Mouse (Mus musculus) heart, postnatal 36 days (tissue): ENCODE results near the gene Calr3. TPM values are rescaled to one million over a fixed set of nuclear protein-coding genes. Genes with fewer than 3 reads are reported as not detected.

Experiments used
- DNase-seq, 2 experiments: peaks; one replicate each; pipeline ENCODE4 v3.0.0; 2021 to 2022
- intact Hi-C: fragments of 180-260 bp; cut with DNase I; formaldehyde crosslinking; loops from one replicate; pipeline ENCODE4 v1.15.1; 2025
- total RNA-seq, 2 experiments: library from RNA; stranded (reverse); gene quantifications; 2 replicates each; pipeline ENCODE4 v1.2.3; 2021

Gene Calr3
- total RNA-seq, 2 experiments from 2014 or later = 17.1 to 22.0 TPM

DNA sequence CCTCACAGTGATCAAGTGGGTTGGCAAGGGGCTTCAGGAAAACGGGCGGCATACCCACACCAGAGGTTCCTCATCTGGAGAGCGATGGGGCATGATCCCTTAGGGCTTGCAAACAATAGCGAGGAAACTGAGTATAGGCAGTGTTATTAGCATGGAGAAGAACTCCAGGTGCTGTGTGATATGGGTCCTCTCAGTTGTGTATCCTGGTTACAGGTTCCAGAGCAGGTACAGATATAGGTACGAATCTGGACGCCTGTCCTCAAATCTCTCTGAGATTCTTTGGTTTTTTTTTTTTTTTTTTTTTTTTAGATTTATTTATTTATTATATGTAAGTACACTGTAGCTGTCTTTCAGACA lies 302 bp upstream of the Calr3 start:
- no peak for DNase-seq
- intact Hi-C loops = no loop called here

DNA sequence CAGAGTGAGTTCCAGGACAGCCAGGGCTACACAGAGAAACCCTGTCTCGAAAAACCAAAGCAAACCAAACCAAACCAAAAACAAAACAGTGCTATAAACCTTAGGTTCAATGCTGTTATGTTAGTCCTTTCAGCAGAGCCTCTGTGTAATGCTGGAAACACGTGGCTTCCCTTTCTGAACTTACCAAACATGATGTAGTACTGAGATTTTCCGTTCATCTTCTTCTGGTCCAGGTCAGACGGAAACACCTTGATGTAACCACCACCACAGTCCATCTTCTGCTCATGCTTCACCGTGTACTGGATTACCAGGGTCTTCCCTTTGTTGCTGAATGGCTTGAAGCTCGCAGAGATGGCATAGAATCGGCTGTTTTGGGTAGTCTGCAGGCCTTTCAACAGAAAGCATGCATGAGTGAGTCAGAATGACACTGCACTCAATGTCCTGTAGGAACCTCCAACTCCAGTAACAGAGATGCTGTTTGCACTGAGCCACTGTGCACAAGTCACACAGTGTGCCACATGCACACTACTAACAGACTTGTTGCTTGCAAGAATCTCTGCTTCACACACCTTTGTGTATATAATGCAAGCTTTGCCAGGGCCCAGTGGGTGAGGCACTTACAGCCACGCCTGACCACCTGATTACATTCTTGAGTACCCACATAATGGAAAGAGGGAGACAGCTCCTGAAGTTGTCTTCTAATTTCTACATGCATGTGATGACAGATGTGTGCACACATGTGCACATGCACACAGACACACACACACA lies 5.2 kb downstream of the Calr3 start:
- intact Hi-C loops = loop anchor here (2.0 kb wide), 1 partner anchor 16 kb away; no protein-coding TSS in a partner anchor
- no peak for DNase-seq

DNA sequence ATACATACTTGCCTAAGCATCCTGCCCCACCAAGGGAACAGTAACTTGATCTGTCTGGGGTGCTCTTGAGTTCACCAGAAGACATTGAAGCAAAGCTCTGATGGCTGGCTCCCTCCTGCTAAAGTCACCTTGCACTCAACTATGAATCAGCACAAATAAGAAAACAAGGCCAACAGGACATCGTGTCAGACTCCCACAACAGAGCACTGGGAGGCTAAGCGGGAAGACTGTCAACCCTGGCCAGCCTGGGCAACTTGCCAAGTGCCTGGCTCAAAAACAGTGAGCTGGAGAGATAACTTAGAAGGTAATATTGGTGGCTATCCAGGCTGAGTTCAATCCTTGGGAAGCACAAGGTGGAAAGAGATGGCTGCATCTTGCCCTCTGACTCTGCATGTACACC lies 8.7 kb downstream of the Calr3 start:
- intact Hi-C loops = no loop called here
- peak; percentile 73 to 75 for DNase-seq

DNA sequence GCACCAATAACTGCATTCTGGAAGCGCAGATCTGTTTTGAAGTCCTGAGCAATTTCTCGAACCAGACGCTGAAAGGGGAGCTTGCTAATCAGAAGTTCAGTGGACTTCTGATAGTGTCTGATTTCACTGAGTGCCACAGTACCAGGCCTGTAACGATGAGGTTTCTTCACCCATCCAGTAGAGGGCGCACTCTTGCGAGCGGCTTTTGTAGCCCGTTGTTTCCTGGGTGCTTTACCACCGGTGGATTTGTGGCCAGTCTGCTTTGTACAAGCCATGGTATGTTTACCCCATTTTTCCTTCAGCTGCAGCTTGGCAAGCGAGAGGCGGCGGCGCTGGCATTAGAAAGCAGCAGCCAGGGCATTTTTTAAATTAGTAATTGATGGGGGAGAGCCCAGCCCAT lies 14.0 kb downstream of the Calr3 start:
- intact Hi-C loops = no loop called here
- peak in 1 of 2 experiments; percentile 28 for DNase-seq

DNA sequence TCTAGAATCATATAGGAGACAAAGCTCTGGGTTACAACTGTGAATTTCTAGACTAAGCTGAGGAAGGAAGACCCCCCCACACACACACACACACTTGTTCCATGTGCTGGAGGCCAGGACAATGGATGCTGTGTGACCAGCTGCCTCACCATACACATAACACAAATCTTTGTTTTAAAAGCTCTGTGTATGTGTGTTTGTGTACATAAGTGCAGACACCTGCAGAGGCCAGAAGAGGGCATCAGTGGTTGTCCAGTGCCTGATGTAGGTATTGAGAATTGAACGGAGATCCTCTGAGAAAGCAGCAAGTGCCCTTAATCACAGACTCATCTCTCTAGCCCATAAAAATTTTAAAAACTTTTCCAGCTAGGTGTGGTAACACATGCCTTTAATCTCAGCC lies 20.7 kb downstream of the Calr3 start:
- DNase-seq = no peak
- intact Hi-C loops = loop anchor here (2.0 to 5.0 kb wide), 3 partner anchors 16 to 124 kb away; partner anchors contain the start of genes Med26 and Slc35e1

DNA sequence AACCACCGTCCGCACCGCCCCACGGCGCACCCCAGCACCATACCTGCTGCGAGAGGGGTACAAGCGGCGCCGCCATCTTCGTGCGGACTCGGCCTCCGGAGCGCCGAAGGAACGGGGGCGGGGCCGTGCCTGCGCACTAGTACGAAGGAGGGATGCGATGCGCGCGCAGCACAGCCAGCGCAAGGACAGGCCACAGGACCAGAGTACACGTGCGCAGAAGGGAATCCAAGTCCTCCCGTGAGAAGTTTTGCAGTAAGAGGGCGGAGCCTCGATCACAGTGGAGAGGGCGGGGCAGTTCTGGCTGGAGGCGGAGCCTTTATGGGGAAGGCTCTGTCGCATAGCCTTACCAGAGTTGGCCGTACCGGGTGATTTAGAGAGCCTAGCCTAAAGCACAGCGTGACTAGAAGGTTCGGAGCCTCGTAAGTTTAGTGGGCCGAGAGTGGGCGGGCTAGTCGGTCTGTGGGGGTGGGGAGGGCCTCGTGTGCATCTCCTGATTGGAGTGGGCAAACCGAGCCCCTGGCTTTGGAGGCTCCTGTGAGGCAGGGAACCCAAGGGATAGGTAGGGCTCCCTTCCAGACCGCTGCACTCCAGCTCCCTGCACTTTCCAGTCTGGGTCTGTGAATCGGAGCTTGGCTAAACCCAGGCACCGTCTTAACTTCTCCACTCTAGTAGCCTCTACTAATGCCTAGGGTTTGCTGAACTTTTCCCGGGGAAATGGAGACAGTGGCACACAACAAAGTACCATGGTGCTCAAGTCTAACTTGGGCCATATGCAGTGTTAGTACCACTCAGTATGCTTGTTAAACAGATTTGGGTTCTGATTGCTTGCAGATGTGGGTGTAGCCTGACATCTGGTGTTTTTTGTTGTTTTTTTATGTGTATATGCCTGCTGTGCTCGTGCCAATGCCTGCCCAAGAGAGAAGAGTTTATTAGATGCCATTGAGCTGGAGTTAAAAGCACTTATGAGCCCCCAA lies 22.0 kb downstream of the Calr3 start, which contains the start of gene Eps15l1:
TSS of gene Eps15l1 (minus strand) at position 99 of the 974 bp plus-strand sequence.
- intact Hi-C loops = loop anchor here (2.0 to 5.0 kb wide), 3 partner anchors 17 to 126 kb away; partner anchors contain the start of genes Med26 and Slc35e1
- peak; percentile 98 to 99 for DNase-seq

DNA sequence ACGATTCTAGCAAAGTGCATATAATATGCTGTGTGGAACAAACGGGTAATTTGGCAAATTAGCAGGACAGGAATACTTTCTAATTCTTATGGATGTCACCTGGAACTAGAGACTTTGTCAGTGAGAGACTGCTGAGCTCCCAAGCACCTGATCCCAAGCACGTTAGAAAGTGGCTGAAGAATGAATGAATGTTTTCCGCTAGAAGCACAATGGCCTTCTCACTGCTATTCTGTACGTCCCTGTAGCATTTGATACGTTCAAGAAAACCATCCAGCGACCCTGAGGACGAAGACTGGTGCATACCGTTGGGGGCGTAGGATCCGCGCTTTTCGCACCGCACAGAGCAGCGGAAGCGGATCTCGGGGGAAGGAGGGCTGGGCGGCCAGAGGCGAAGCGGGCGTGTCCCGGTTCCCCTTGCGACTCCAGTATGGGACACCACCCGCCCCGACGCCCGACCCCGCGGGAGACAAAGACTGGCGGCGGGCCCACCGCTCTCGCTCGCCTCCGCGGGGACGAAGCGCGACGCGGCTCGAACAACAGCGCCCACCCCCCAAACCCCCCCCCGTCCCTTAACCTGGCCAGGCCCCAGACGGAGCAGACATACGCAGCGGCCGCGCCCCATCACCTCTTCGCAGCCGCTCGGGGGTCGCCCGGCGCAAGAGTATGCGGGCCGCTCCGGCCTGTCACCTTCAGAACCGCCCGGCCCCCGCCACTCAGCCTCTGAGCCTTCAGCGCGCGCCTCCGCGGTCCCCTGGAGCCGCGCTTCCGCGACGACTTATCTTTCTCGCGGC lies 22.9 kb downstream of the Calr3 start:
- peak in 1 of 2 experiments; percentile 51 for DNase-seq
- intact Hi-C loops = loop anchor here (5.0 kb wide), 2 partner anchors 72 to 127 kb away; partner anchors contain the start of genes Med26 and Slc35e1

DNA sequence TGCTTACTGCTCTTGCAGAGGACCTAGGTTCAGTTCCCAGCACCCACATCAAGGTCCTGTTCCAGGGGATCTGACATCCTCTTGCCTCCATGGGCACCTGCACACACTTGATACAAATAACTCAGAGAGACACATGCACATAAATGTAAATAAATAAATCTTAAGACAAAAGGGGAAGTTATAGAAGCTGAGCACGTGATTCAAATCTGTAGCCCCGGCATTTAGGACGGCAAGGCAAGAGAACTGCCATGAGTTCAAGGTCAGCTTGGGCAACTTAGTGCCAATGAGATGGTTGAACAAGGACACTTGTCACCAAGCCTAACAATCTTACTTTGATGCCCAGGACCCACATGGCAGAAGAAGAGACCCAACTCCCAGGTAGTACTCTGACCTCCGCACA lies 25.6 kb downstream of the Calr3 start:
- no peak for DNase-seq
- intact Hi-C loops = no loop called here

DNA sequence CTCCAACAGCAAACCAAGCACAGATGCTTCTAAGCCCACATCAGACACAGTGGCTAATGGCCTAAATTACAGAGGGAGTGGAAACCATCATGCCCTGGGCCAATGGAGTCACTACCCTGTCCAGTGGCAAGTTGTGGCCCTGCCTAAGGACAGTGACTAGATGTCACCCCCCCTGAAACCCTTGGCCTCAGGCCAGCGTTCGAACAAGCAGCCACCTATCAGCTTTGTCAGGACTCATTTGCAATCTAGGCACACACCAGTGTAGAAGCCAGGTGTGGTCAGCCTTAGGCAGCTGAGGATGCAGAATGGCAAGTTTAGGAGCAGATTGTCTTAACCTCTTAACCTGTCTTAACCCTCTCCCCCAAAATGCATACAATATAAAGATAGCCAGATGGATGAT lies 28.4 kb downstream of the Calr3 start:
- intact Hi-C loops = no loop called here
- no peak for DNase-seq

DNA sequence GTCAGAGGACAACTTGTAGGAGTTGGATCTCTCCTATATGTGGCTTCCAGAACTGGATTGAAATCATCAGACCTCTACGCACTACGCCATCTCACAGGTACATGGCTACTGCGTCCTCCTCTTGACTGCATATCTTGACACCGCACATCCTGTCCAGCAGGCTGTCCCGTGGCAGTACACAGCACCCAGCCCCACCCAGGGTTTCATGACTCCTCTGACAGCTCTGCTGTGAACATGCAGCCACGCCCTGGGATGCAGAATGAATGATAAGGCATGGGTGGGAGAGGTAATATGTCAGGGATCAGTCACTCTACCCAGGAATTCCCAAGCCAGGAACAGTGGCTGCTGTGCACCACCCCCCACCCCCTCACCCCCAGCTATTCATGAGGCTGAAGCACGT lies 29.8 kb downstream of the Calr3 start:
- intact Hi-C loops = no loop called here
- no peak for DNase-seq

DNA sequence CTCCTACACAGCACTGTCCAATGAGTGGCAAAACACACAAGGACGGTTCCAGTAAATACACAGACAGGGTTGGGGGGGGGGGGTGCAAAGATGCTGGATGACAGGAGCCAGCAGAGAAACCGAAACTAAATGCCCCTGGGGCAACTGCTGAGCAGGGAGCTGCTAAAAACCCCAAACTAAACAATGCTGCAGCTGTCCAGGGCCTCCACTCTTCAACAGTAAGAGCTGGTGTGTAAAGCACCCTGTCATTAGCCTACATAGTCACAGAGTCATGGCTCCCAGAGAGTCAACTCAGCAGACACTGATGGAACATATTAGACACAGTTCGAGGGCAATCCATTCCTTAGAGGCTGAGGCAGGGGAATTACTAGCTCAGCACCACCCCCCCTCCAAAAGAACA lies 34.2 kb downstream of the Calr3 start:
- intact Hi-C loops = no loop called here
- DNase-seq = no peak

DNA sequence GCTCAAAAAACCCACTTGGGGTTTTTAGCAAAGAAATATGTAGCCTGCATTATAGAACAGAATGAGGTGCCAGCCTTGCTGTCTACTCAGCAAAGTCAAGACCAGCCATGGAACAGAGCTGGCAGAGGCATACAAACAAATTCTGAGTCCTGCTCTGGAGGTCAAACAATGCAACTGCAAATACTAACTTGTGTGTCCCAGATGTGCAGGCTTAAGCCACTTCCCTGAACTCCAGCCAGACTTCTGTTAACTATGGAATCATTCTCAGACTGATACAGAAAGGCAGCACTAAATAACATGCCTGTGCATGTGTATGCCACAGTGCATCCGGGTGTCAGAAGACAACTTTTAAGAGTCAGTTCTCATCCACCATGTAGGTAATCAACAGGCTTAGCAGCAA lies 35.8 kb downstream of the Calr3 start:
- DNase-seq = no peak
- intact Hi-C loops = no loop called here

DNA sequence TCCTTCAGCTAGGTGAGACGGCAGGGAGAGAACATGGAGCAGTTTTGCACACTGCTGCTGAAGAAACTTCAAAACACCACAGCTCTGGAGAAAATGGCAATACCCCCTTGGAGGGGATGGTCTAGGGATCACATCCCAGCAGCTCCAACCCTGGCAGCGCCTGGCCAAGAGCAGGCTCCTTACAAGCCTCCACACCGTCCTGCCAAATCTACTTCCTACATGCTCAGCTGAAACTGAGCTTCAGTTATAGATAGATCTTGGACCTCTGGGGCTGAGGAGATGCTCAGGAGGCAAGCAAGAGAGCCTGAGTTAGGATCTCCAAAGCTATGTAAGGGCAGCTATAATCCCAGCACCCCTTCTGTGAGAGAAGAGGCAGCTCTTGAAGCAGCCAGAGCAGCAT lies 40.7 kb downstream of the Calr3 start:
- DNase-seq = no peak
- intact Hi-C loops = no loop called here

DNA sequence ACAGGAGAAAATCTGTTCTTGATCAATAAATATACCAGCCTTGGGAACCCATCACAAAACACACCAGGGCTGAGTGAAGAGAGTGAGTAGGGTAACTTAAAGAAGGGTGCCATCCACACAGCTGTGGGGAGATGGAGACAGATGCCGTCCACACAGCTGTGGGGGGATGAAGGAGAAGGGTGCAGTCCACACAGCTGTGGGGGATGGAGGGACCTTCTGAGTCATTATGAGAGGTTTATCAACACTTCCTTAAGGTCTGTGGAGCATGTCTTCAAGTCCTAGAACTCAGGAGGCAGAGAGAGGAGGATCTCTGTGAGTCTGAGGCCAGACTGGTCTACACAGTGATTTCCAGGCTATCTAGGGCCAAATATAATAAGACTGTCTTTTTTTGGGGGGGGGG lies 42.3 kb downstream of the Calr3 start:
- no peak for DNase-seq
- intact Hi-C loops = no loop called here

DNA sequence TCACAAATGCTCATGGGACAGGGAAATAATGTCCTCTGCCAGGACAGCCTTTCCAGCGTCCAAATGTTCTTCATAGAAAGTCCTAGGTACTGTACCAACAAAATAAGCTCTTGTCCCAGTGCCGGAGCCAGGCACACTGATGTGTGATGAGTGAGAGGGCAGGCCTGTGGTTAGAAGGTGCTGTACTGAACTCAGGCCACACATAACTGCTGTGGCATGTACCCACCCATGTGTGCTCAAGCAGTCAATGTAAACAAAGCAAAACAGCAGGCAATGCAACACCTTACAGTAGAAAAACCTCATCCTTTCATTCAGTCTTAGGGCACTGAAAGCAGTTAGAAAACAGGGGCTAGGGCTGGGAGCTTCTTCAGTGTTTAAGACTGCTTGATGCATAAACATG lies 57.9 kb downstream of the Calr3 start:
- DNase-seq = no peak

DNA sequence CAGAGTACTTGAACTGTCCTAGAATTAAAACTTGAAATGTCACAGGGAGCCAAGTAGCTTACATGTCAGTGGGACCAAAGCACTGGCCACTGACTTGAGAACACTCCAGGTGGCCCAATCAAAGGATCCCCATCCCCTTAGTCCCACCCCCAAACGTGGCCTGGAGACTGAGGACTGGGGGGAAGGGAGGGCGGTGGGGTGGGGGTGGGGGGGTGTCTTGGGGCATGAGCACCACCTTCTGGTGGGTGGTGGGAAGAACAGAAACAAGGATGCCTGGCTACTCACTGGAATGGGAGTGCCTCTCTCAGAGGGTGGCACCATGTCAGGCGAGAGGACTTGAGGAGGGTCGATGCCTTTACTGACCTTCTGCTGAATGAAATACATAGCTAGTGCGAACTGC lies 61.3 kb downstream of the Calr3 start:
- intact Hi-C loops = no loop called here
- no peak for DNase-seq

More for the DNA sequence above, 57.9 kb downstream of the Calr3 start:
- intact Hi-C loops = no loop called here

DNA sequence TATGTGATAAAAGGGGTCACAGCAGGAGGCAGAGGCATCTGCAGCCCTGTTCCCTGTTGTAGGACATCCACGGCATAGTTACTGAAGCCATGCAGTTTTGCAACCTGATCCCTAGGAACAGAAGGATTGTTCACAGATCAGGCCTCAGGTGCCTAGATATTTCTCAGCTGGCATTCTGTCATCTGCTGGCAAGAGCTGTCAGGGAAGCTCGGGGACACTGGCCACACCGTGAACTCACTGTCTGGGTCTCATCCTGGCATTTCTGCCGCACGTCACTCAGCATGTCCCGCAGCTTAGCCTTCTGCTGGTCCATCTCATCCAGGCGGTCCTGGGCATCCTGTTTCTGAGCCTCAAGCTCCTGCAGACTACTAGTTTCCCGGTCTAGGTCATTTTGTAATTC lies 63.0 kb downstream of the Calr3 start:
- intact Hi-C loops = no loop called here
- no peak for DNase-seq

DNA sequence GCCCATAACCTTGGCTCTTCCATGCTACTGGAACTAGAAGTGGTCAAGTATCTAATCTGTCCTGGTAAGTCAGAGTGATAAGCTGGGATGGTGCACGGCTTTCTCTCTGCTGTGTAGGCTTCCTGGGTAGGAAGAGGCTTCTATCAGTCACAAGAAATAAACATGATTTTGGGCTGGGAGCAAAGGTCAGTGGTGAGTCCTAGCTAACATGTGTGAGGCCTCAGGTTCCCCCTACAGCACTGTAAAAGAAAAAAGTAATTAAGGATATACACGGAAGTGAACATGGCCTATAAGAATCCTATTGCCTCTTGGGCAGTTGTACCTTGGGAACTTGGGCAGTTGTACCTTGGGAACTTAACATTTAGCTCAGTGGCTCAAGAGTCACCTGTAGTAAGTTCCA lies 66.8 kb downstream of the Calr3 start:
- intact Hi-C loops = no loop called here
- no peak for DNase-seq

DNA sequence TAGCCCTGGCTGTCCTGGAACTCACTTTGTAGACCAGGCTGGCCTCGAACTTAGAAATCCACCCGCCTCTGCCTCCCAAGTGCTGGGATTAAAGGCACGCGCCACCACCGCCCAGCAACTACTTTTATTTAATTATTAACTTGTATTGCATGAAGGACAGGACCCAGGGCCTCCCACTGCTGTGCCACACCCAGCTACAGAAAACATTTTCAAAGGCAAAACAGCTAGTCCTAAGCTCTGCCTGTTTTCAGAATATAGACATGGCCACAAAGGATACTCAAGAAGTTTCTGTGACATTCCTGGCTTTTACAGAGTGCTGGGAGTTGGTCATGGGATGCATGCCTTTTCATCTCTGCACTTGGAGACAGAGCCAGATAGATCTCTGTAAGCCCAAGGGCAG lies 67.4 kb downstream of the Calr3 start:
- intact Hi-C loops = no loop called here
- DNase-seq = no peak

DNA sequence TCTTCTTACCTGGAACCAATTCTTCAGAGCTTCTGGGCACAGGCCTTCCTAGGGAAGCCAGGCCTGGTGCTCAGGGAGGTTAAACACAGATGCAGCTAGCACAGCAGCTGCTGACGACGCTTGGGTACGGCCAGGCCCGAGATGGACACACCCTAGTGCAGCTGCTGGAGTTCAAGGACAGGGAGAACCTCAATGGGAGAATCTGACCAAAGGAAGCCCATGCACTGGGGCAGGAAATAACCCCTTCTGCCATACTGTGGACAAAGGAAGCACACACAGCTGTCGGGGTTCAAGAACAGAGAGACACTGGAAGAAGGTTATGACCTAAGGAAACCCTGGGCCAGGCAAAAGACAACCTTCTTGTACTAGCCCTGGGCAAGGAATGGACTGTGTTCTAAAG lies 68.5 kb downstream of the Calr3 start:
- DNase-seq = no peak
- intact Hi-C loops = no loop called here
